Mouse (Mus musculus) liver, embryonic 15.5 days (tissue): ENCODE measurements at regions not wholly inside any gene's neighbourhood (a gene's known extent, or its start where the extent isn't known, plus 50 kb on each side); places are given as distances from the start of the nearest gene placed in this dataset.

ENCODE experiments used
- ATAC-seq: fragments of 200-750 bp; cut with Nextera tagmentation; 2 replicates; pipeline ENCODE4 v1.8.0; 2017; ENCODE audit warnings: moderate number of reproducible peaks, mild to moderate bottlenecking, moderate library complexity; ENCODE audit not compliant: insufficient read depth
- H3K27ac ChIP-seq: fragments of 300-500 bp; sonication (generic); replicated peaks from 2 replicates; pipeline ENCODE4 v1.5.1; 2015; ENCODE audit warnings: mild to moderate bottlenecking, inconsistent platforms
- H3K27me3 ChIP-seq: fragments of 300-500 bp; sonication (generic); 2 replicates; pipeline ENCODE4 v1.6.1; 2015; ENCODE audit warnings: mild to moderate bottlenecking, inconsistent platforms
- H3K36me3 ChIP-seq: fragments of 300-500 bp; sonication (generic); replicated peaks from 2 replicates; pipeline ENCODE4 v1.6.1; 2015; ENCODE audit warnings: moderate library complexity, mild to moderate bottlenecking, inconsistent platforms
- H3K4me1 ChIP-seq: fragments of 300-500 bp; sonication (generic); replicated peaks from 2 replicates; pipeline ENCODE4 v1.6.1; 2015; ENCODE audit warnings: inconsistent platforms
- H3K4me2 ChIP-seq: fragments of 300-500 bp; sonication (generic); 2 replicates; pipeline ENCODE4 v1.6.1; 2015; ENCODE audit warnings: moderate library complexity, mild to moderate bottlenecking, inconsistent platforms
- H3K4me3 ChIP-seq: fragments of 300-500 bp; sonication (generic); replicated peaks from 2 replicates; pipeline ENCODE4 v1.5.1; 2015; ENCODE audit warnings: mild to moderate bottlenecking, inconsistent platforms
- H3K9ac ChIP-seq: fragments of 300-500 bp; sonication (generic); 2 replicates; pipeline ENCODE4 v1.6.1; 2015; ENCODE audit warnings: moderate library complexity, mild to moderate bottlenecking, inconsistent platforms
- H3K9me3 ChIP-seq: fragments of 300-500 bp; sonication (generic); replicated peaks from 2 replicates; pipeline ENCODE4 v1.6.1; 2016; ENCODE audit warnings: inconsistent platforms
- WGBS: fragments of 180-500 bp; shearing (Covaris S2); methylation state at CpG from one replicate; pipeline ENCODE4 v1.1.7; 2015; ENCODE audit warnings: mixed read lengths; ENCODE audit not compliant: insufficient replicate concordance; 5-methylcytosine and 5-hydroxymethylcytosine counted together

GRCm38 (mm10) chr12:12993894-12994714, 52.4 kb upstream of the Mycn start:
- no peak overlapping the region for H3K4me3 ChIP-seq
- H3K27me3 ChIP-seq: no peaks in the 10 kb centered on the region
- no peaks in the 10 kb centered on the region for H3K9me3 ChIP-seq
- no peak overlapping the region for H3K9ac ChIP-seq
- 44% methylated on average over 8 of the region's 8 CpGs for WGBS
- no peaks in the 10 kb centered on the region for H3K36me3 ChIP-seq
- peaks cover 8% of the 10 kb centered on the region; the same call in 1 of the 2 replicates for H3K4me1 ChIP-seq
- H3K4me2 ChIP-seq: no peak overlapping the region
- H3K27ac ChIP-seq: no peak overlapping the region
- ATAC-seq: no peak
